Mouse (Mus musculus) spleen, postnatal 14 days (tissue): ENCODE measurements around the gene Plcd1.

ENCODE experiments used
- DNase-seq, 2 experiments: peaks; one replicate each; pipeline ENCODE4 v3.0.0; 2021 to 2022; ENCODE audit warnings: low spot score in 2 of 2

The Plcd1 gene

GRCm38 (mm10) chr9:119025832-119026331 lies 67.4 kb downstream of the Plcd1 start:
- DNase-seq, result no peak

- DNase-seq, result no peak
Observed at GRCm38 (mm10) chr9:119025263-119025662, 68.0 kb downstream of the Plcd1 start.

GRCm38 (mm10) chr9:119021731-119022130 lies 71.6 kb downstream of the Plcd1 start:
- DNase-seq, result no peak
